Mouse (Mus musculus): ENCODE measurements around the gene Gabrr1.
A peak's percentile ranks its signal among the peaks of the same experiment; 100 is the strongest.

DNA sequence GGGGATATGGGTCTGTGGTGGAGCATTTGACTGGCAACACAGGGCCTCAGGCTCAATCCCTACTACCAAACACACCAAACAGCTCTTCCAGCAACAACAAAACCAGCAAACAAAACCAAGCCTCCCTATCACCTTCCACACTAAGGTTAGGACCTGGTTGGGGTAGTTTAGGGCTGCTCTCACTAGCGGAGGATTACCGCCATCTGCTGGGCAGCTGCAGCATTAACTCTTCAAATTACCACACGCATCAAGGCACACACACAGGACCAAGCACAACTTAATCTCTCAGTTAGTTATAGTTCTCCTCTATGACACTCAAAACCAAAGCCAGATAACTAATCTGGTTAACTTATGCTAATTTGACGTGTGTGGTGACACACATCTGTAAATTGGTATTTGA lies 72.4 kb downstream of the Gabrr1 start:
- TF ChIP-seq ZNF384 (IDR thresholded peaks at IDR 0.05; ENCODE audit: low read depth, low read length) (no peak), HCFC1 (IDR thresholded peaks at IDR 0.05; ENCODE audit: borderline replicate concordance, insufficient read depth, low read length) (no peak), CHD2 (IDR thresholded peaks at IDR 0.05; ENCODE audit: low read depth, low read length) (no peak), MAFK (IDR thresholded peaks at IDR 0.05; ENCODE audit: insufficient read depth, low read depth, low read length) (no peak), ZC3H11A (IDR thresholded peaks at IDR 0.05; ENCODE audit: borderline replicate concordance, low read depth, low read length) (peak; percentile 92)
